Mouse (Mus musculus) hindbrain, embryonic 10.5 days (tissue): ENCODE results near the gene Ifrd1. TPM values are rescaled to one million over a fixed set of nuclear protein-coding genes. Genes with fewer than 3 reads are reported as not detected.

Experiments used
- DNase-seq: peaks from one replicate; pipeline ENCODE4 v3.0.0-alpha.2; 2017; ENCODE audit warnings: low spot score
- H3K27ac ChIP-seq: fragments of 300-500 bp; sonication (generic); 2 replicates; pipeline ENCODE4 v1.5.1; 2016; ENCODE audit warnings: mild to moderate bottlenecking, moderate library complexity
- H3K27me3 ChIP-seq: fragments of 300-500 bp; sonication (generic); 2 replicates; pipeline ENCODE4 v1.6.1; 2016; ENCODE audit warnings: mild to moderate bottlenecking; ENCODE audit not compliant: poor library complexity, insufficient read depth, severe bottlenecking
- H3K36me3 ChIP-seq: fragments of 300-500 bp; sonication (generic); 2 replicates; pipeline ENCODE4 v1.6.1; 2016; ENCODE audit warnings: mild to moderate bottlenecking, moderate library complexity
- H3K4me1 ChIP-seq: fragments of 300-500 bp; sonication (generic); replicated peaks from 2 replicates; pipeline ENCODE4 v1.6.1; 2016; ENCODE audit warnings: mild to moderate bottlenecking
- H3K4me3 ChIP-seq: fragments of 300-500 bp; sonication (generic); 2 replicates; pipeline ENCODE4 v1.5.1; 2016; ENCODE audit warnings: mild to moderate bottlenecking, moderate library complexity
- H3K9me3 ChIP-seq: fragments of 300-500 bp; sonication (generic); 2 replicates; pipeline ENCODE4 v1.6.1; 2016; ENCODE audit warnings: mild to moderate bottlenecking, moderate library complexity
- WGBS: fragments of 180-500 bp; shearing (Covaris S2); methylation state at CpG from one replicate; pipeline ENCODE4 v1.1.7; 2016; 5-methylcytosine and 5-hydroxymethylcytosine counted together
- microRNA counts: library from miRNA; unstranded; fragments of <30 nt; microRNA quantifications from one replicate; lab custom pipeline; 2017
- polyA plus RNA-seq: library from polyadenylated mRNA; unstranded; fragments of >200 nt; fragmentation: Nextera tagmentation; extraction: Ambion mirVana; gene quantifications from 2 replicates; pipeline ENCODE4 v1.2.1, GENCODE M21; 2016

Gene Ifrd1
- polyA plus RNA-seq, 1 experiment from 2014 or later = 146 TPM

GRCm38 (mm10) chr12:40169675-40170074, 78.6 kb downstream of the Ifrd1 start:
- Histone ChIP-seq H3K9me3 (no peaks in the 10 kb centered on the region), H3K27me3 (no peaks in the 10 kb centered on the region), H3K4me3 (no peak overlapping the region), H3K36me3 (no peaks in the 10 kb centered on the region), H3K27ac (no peak overlapping the region), H3K4me1 (no peaks in the 10 kb centered on the region)
- 93% methylated on average over 1 of the region's 1 CpGs for WGBS
- no peak for DNase-seq

GRCm38 (mm10) chr12:40164621-40165020, 83.7 kb downstream of the Ifrd1 start:
- no peak for DNase-seq
- H3K4me1 ChIP-seq = no peaks in the 10 kb centered on the region
- no peaks in the 10 kb centered on the region for H3K36me3 ChIP-seq
- H3K27me3 ChIP-seq = no peaks in the 10 kb centered on the region
- no peaks in the 10 kb centered on the region for H3K9me3 ChIP-seq
- no peak overlapping the region for H3K4me3 ChIP-seq
- WGBS = 16% methylated on average over 2 of the region's 2 CpGs
- H3K27ac ChIP-seq = no peak overlapping the region

DNA sequence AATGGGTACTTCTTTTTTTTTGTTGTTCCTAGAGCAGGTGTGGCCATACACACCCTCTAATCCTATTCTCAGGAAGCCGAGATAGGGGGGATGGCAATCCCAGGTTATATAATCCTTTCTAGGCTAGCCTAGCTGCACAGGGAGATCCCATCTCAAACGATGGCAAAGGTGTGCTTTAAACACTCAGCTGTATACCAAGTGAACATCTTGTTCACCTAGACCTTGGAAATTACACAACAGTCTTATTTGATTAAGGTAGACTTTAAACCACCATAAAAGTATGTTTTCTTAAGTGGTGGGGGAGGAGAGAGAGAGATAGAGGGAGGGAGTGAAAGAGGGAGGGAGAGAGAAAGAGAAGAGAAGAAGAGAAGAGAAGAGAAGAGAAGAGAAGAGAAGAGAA, 87.5 kb downstream of the Ifrd1 start:
- Histone ChIP-seq H3K4me3 (no peak overlapping the region), H3K4me1 (no peaks in the 10 kb centered on the region), H3K9me3 (no peaks in the 10 kb centered on the region), H3K27ac (no peak overlapping the region), H3K36me3 (no peaks in the 10 kb centered on the region), H3K27me3 (no peaks in the 10 kb centered on the region)
- 78% methylated on average over 2 of the region's 2 CpGs for WGBS
- DNase-seq = no peak

GRCm38 (mm10) chr12:40154188-40154587, 94.1 kb downstream of the Ifrd1 start:
- H3K27me3 ChIP-seq = no peaks in the 10 kb centered on the region
- no peak overlapping the region for H3K4me3 ChIP-seq
- no peaks in the 10 kb centered on the region for H3K9me3 ChIP-seq
- no peak for DNase-seq
- no peaks in the 10 kb centered on the region for H3K36me3 ChIP-seq
- no peaks in the 10 kb centered on the region for H3K4me1 ChIP-seq
- H3K27ac ChIP-seq = no peak overlapping the region
- 92% methylated on average over 6 of the region's 6 CpGs for WGBS

DNA sequence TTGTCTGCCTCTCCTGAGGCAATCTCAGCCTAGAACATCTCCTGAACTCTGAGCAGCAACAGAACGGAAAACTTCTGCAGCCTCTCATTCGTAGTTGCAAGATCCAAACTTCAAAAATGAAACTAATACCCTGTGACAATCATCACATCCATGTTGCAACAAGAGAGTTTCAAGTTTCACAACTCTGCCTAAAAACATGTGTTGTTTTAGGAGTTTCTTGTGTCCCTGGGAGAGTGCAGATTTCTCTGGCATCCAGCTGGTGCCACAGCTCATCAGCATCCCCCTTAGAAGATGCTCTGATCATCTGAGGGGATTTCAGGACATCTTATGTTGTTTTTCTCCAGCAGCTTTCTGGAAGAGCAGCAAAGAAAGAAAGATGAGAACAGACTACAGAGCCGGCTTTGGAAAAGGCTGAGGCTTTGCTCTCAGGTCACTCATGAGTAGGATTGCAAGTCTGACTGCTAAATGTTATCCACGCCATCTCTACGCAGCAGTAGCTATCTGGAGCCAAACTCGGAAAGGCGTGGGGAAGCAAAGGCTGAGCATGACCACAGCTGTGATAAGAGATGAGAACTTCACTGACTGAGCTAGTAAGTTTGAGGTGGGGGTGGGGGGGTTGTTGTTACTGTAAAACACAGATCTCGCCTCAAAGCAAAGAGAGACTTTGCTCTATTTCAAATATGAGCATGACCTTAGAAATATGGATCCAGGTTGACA, 95.8 kb downstream of the Ifrd1 start:
- 78% methylated on average over 8 of the region's 8 CpGs for WGBS
- no peak overlapping the region for H3K27ac ChIP-seq
- no peaks in the 10 kb centered on the region for H3K9me3 ChIP-seq
- H3K4me1 ChIP-seq = no peaks in the 10 kb centered on the region
- H3K36me3 ChIP-seq = no peaks in the 10 kb centered on the region
- H3K27me3 ChIP-seq = no peaks in the 10 kb centered on the region
- DNase-seq = no peak
- no peak overlapping the region for H3K4me3 ChIP-seq

MicroRNAs encoded within 50 kb of the gene (microRNA counts, 519-probe panel; counts per million panel counts)
- microRNA mmu-miR-1938 (lab: Ali Mortazavi, UCI) = 1,255 counts per million, percentile 77 among the panel's probes with 10 or more counts

Other genes starting within 250 kb of the Ifrd1 start
- gene Arl4a, start 210.5 kb downstream of the Ifrd1 start, polyA plus RNA-seq = 46.7 and 49.2 TPM in 2 replicates
- 0.12 and 0.29 TPM in 2 replicates for gene Scin, start 114.3 kb downstream of the Ifrd1 start, polyA plus RNA-seq
- not detected in 2 replicates for gene Lsmem1, start 49.0 kb downstream of the Ifrd1 start, polyA plus RNA-seq
- gene Zfp277, start 197.4 kb upstream of the Ifrd1 start, polyA plus RNA-seq = 36.0 and 37.8 TPM in 2 replicates
- 17.6 and 25.1 TPM in 2 replicates for gene Dock4, start 197.4 kb upstream of the Ifrd1 start, polyA plus RNA-seq